Mouse (Mus musculus) megakaryocyte, embryonic 14.5 days (primary cell): ENCODE results near the gene Pxn. TPM values are rescaled to one million over a fixed set of nuclear protein-coding genes. Genes with fewer than 3 reads are reported as not detected.

Experiments
- H3K27me3 ChIP-seq: replicated peaks from 2 replicates; pipeline ENCODE3; 2012; ENCODE audit warnings: inconsistent platforms
- H3K36me3 ChIP-seq: replicated peaks from 2 replicates; pipeline ENCODE3; 2012; ENCODE audit warnings: low read length, inconsistent platforms, mixed read lengths
- H3K4me1 ChIP-seq: 2 replicates; pipeline ENCODE4 v1.6.1; 2012; ENCODE audit warnings: inconsistent platforms
- H3K4me3 ChIP-seq: replicated peaks from 2 replicates; pipeline ENCODE3; 2012; ENCODE audit warnings: moderate library complexity, mild to moderate bottlenecking, inconsistent platforms
- H3K9me3 ChIP-seq: 2 replicates; pipeline ENCODE4 v1.6.1; 2012; ENCODE audit warnings: inconsistent platforms
- FLI1 ChIP-seq: IDR thresholded peaks from 2 replicates; pipeline ENCODE4 v1.6.1; 2012; ENCODE audit warnings: low read length, inconsistent platforms, mixed read lengths
- GATA1 ChIP-seq: IDR thresholded peaks from 3 replicates; pipeline ENCODE4 v1.6.1; 2012; ENCODE audit warnings: mixed read lengths, low read length, inconsistent platforms, borderline replicate concordance
- polyA plus RNA-seq: library from polyadenylated mRNA; stranded (reverse); fragments of >175 nt; gene quantifications from 2 replicates; pipeline ENCODE4 v1.2.3, GENCODE M21; 2012; ENCODE audit warnings: low replicate concordance; ENCODE audit not compliant: insufficient read depth

Pxn gene
- polyA plus RNA-seq, 1 experiment: 63.1 TPM

DNA sequence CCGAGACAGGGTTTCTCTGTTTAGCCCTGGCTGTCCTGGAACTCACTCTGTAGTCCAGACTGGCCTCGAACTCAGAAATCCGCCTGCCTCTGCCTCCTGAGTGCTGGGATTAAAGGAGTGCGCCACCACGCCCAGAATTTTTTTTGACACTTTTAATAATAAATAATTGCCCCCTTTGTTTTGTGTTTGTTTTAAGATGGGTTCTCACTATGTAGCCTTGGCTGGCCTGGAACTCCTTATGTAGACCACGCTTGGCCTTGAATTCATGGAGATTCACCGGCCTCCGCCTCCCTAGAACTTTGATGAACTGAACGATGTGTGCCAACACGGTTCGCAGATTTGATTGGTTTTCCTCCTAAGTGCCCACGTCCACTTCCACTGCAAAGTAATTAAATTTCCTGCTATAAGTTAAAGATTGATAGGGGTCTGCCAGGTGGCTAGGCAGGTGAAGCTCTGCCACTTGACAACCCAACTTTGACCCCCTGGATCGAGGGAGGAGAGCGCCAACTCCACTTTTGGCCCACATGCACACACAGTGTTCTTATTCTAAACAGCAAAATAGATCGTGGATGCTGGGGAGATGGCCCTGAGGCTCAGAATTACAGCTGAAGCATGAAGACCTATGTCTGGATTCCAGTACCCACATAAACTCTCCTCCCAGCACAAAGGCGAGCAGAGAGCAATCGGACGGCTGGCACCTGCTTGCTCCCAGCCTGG lies 20.8 kb upstream of the Pxn start:
- no peak overlapping the region for H3K4me3 ChIP-seq
- H3K4me1 ChIP-seq: peaks cover 39% of the 10 kb centered on the region
- H3K27me3 ChIP-seq: no peaks in the 10 kb centered on the region
- H3K36me3 ChIP-seq: peaks cover 20% of the 10 kb centered on the region
- H3K9me3 ChIP-seq: no peaks in the 10 kb centered on the region
- TF ChIP-seq FLI1 (no peak), GATA1 (no peak)

DNA sequence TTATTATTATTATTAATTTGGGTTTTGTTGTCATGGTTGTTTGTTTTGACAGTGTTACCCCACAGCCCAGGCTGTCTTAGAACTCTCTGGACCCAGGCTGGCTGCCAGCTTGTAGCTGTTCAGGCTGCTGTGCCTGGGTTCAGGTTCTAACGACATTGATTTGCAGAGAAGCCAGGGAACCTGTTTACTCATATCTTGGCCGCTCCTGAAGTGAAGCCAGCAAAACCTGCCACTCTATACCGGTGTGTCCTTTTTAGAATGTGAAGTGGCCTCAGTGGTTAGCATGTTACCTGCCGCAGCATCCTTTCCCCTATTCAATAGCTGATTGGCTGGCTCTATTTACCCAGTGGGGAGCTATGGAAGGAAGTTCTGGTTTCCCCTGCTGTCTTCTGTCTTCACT lies 19.8 kb upstream of the Pxn start:
- H3K27me3 ChIP-seq: no peaks in the 10 kb centered on the region
- peaks cover 13% of the 10 kb centered on the region for H3K36me3 ChIP-seq
- H3K9me3 ChIP-seq: no peaks in the 10 kb centered on the region
- no peak overlapping the region for H3K4me3 ChIP-seq
- H3K4me1 ChIP-seq: peaks cover 47% of the 10 kb centered on the region
- TF ChIP-seq FLI1 (no peak), GATA1 (no peak)

DNA sequence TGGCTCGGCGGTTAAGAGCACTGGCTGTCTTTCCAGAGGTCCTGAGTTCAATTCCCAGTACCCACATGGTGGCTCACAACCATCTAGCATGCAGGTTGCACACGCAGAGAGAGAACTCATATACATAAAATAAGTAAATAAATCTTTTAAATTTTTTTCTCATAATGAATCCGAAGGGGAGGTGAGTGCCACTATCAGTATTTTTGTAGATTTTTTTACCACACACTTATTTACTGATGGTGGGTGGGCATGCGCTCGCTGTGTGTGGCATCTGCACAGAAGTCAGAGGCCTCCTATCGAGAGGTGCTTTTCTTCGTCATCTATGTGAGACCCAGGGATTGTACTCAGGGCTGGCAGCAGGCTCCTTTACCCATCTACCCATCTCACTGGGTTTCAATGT lies 19.1 kb upstream of the Pxn start:
- TF ChIP-seq FLI1 (no peak), GATA1 (no peak)
- H3K4me3 ChIP-seq: no peak overlapping the region
- H3K27me3 ChIP-seq: peaks cover 2% of the 10 kb centered on the region
- peaks cover 50% of the 10 kb centered on the region for H3K4me1 ChIP-seq
- H3K9me3 ChIP-seq: no peaks in the 10 kb centered on the region
- H3K36me3 ChIP-seq: peaks cover 6% of the 10 kb centered on the region

DNA sequence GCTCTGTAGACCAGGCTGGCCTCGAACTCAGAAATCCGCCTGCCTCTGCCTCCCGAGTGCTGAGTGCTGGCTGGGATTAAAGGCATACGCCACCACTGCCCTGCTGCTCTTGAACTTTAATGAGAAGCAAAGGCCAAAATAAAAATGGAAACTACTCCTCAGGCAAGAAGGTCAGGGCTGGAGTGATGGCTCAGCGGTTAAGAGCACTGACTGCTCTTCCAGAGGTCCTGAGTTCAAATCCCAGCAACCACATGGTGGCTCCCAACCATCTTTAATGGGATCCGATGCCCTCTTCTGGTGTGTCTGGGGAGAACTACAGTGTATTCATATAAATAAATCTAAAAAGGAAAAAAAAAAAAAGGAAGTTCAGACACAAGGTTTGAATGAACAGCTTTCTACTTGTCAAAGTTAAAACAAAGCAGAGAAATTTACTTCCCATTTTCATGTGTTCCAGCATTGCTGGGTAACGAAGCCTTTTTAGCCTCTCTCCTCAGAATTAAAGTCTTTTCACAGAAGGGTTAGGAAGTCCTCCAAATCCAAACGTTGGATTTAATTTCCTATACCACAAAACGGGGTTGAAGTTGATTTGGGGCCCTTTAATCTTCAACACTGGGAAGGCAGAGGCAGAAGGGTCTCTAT lies 18.4 kb upstream of the Pxn start:
- no peaks in the 10 kb centered on the region for H3K9me3 ChIP-seq
- no peaks in the 10 kb centered on the region for H3K36me3 ChIP-seq
- peaks cover 43% of the 10 kb centered on the region for H3K4me1 ChIP-seq
- TF ChIP-seq FLI1 (no peak), GATA1 (no peak)
- no peak overlapping the region for H3K4me3 ChIP-seq
- peaks cover 2% of the 10 kb centered on the region for H3K27me3 ChIP-seq

DNA sequence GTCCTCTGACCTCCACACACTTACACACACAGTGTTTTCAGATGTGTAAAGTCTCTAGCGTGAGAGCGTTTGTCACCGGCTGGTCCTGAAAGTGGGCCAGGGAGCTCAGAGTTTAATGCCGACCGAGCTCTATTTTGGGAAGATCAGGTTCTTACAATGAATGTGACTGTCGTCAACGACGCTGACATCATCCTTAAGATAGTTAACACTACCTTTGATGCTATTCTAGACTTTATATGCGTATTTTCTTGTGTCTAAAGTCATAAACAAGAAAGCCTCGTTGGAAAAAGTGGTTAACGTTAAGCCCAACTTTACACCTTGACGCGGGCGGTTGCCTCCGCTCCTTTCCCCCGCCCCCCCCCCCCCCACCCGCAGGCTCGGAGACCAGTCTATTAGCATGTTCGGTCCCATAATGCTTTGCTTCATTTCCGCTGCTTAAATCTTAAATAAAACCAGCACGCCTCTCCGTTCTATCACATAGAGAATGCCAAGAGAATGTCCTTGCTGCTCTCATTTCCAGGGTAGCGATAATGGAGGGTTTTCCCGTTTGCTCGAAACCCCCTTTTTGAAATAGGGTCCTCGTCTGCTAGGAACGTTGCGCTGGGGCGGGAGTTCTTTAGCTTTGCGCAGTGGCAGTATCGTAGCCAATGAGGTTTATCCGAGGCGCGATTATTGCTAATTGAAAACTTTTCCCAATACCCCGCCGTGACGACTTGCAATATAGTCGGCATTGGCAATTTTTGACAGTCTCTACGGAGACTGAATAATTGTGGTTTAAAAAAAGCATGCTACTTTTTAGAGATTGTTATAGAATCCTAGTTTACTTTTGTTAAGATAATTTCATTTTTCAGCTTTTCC lies 17.4 kb upstream of the Pxn start:
- H3K4me3 ChIP-seq: peak overlapping the region; percentile 94
- H3K9me3 ChIP-seq: no peaks in the 10 kb centered on the region
- no peaks in the 10 kb centered on the region for H3K36me3 ChIP-seq
- peaks cover 45% of the 10 kb centered on the region for H3K4me1 ChIP-seq
- TF ChIP-seq FLI1 (no peak), GATA1 (no peak)
- peaks cover 2% of the 10 kb centered on the region for H3K27me3 ChIP-seq

DNA sequence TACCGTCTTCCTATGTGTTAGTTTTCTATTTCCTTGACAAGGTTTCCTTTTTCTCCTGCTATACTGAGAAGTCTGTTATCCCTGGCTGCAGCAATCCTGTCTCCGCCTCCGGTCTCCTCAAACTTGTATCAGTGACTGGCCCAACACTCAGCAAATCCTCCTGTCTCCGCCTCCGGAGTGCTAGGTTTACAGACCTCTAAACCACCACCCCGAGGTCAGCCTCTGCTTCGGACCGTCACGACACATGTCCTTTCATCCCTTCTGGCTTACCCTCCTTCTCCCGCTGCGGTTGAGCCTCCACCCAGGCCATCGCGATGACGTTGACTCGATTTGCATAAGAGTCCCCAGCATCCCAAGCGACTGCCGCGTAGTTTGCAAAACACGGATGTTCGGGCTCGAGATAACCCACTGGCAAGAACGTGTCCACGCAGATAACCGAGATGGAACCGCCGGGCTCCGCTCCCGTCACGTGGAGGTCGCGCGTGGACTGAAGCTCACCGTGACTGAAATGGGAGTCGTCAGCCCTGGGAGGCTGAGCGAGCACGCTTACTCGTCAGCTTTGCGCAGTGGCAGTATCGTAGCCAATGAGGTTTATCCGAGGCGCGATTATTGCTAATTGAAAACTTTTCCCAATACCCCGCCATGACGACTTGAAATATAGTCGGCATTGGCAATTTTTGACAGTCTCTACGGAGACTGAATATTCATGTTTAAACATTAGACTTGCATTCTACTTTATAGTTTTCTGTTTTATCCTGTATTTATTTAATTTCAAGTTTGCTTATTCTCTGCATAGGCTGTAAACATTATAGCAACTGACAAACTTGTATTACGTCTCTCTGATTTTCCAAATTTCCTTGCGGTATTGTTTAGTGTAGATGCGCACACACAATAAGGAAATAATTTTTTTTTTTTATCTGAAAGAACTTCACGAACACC lies 16.5 kb upstream of the Pxn start:
- H3K27me3 ChIP-seq: peaks cover 10% of the 10 kb centered on the region
- H3K4me1 ChIP-seq: peaks cover 39% of the 10 kb centered on the region
- H3K36me3 ChIP-seq: no peaks in the 10 kb centered on the region
- H3K4me3 ChIP-seq: peak overlapping the region; percentile 94
- no peak for TF ChIP-seq GATA1
- no peak for TF ChIP-seq FLI1
- H3K9me3 ChIP-seq: no peaks in the 10 kb centered on the region

DNA sequence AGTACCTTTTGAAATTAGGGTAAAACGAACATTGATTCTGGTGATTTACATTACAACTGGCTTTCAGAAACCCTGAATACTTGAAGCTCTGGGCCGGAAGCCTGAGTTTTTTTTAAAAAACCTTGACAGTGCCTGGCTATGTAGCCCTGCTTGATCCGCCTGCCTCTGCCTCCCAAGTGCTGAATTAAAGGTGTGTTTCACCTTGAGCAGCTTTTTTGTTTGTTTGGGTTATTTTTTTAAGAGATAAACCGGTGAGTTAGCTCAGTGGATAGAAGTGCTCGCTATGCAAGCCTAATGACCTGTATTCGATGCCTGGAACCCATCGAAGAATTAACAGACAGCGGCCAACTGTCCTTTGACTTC lies 15.9 kb upstream of the Pxn start:
- Histone ChIP-seq H3K4me1 (peaks cover 37% of the 10 kb centered on the region), H3K4me3 (peak overlapping the region; percentile 85), H3K9me3 (no peaks in the 10 kb centered on the region), H3K36me3 (no peaks in the 10 kb centered on the region), H3K27me3 (peaks cover 12% of the 10 kb centered on the region)
- TF ChIP-seq GATA1: no peak
- TF ChIP-seq FLI1: no peak

DNA sequence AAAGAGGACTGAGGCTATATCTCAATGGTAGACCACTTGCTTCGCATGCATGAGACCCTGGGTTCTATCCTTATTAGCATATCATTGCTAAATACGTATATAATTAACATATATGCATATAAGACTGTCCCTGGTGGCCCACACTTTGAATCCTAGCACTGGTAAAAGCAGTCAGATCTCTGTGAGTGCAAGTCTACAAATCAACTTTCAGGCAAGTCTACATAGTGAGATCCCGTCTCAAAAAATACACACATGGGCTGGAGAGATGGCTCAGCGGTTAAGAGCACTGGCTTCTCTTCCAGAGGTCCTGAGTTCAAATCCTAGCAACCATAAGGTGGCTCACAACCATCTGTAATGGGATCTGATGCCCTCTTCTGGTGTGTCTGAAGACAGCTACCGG lies 15.4 kb upstream of the Pxn start:
- H3K27me3 ChIP-seq: peaks cover 15% of the 10 kb centered on the region
- no peaks in the 10 kb centered on the region for H3K9me3 ChIP-seq
- H3K4me3 ChIP-seq: peak overlapping the region; percentile 85
- peaks cover 37% of the 10 kb centered on the region for H3K4me1 ChIP-seq
- H3K36me3 ChIP-seq: no peaks in the 10 kb centered on the region
- TF ChIP-seq FLI1 (no peak), GATA1 (no peak)

DNA sequence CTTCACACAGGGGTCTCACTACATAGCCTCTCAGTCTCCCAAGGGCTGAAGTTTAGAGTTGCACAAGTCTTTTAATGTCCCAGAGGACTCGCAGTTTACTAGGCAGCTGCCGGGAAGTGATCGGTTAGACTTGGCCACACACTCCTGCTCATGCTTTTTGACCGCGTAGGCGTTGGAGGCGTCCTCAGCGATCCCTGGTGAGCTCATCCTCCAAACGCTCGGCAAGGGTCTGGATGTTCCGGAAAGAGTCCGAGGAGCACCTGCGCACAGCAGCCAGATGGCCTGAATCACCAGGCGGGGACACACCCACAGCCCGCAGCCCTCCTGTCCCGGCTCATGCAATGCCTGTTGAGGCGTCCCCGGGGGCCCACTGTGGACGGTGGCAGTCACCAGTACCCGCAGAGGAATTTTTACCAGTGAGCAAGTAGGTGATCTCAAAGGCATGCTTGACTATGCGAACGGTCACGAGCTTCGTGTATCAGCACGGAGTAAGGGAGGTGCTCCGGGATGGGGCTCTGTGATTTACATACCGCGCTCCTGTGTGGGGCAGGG lies 14.6 kb upstream of the Pxn start:
- H3K4me3 ChIP-seq: peak overlapping the region; percentile 89
- H3K4me1 ChIP-seq: peaks cover 39% of the 10 kb centered on the region
- TF ChIP-seq FLI1: no peak
- no peak for TF ChIP-seq GATA1
- peaks cover 16% of the 10 kb centered on the region for H3K27me3 ChIP-seq
- no peaks in the 10 kb centered on the region for H3K9me3 ChIP-seq
- H3K36me3 ChIP-seq: no peaks in the 10 kb centered on the region
